Mouse (Mus musculus): Measurements from ENCODE around the gene Pom121l2.

DNA sequence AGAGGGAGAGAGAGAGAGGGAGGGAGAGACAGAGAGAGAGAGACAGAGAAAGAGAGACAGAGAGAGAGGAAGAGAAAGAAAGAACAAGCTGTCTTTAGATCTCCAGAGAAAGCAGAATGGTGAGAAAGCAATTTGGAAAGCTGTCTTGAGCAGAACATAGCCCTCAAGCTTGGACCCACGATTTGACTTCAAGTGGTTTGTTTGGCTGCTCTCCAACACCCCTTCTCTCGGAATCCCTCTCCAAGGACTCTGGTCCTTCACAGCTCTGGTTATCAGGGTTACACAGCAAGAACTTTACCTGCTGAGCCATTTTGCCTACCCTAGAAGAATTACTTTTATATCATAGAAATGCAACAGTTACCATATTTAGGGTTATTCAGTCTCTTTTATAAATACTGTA lies 11.2 kb upstream of the Pom121l2 start:
- TF ChIP-seq CTCF (IDR thresholded peaks at IDR 0.05; ENCODE audit: low read depth, low read length) (no peak), POLR2A (IDR thresholded peaks at IDR 0.05; ENCODE audit: borderline replicate concordance, low read depth, low read length) (no peak)
